Mouse (Mus musculus): ENCODE data around the gene Creb3l4. TPM values are rescaled to one million over a fixed set of nuclear protein-coding genes. Genes with fewer than 3 reads are reported as not detected.

Gene Creb3l4
- polyA plus RNA-seq, 1 experiment: 1.7 TPM

GRCm38 (mm10) chr3:90190859-90191510 is 52.3 kb downstream of the Creb3l4 start:
- no peak for DNase-seq (ENCODE audit: low spot score)

Other genes with a start within 250 kb of the Creb3l4 start
- 82.4 and 102 TPM in 2 replicates for gene Hax1, start 244.7 kb downstream of the Creb3l4 start, polyA plus RNA-seq (2012; rRNA removed)
- 85.5 and 91.1 TPM in 2 replicates for gene 4933434E20Rik, start 191.9 kb downstream of the Creb3l4 start, polyA plus RNA-seq (2012; rRNA removed)
- gene Ubap2l, start 190.9 kb downstream of the Creb3l4 start, polyA plus RNA-seq (2012; rRNA removed): 85.2 and 100 TPM in 2 replicates
- 198 and 201 TPM in 2 replicates for gene Tpm3, start 170.9 kb downstream of the Creb3l4 start, polyA plus RNA-seq (2012; rRNA removed)
- 0.55 and 0.80 TPM in 2 replicates for gene Nup210l, start 139.4 kb downstream of the Creb3l4 start, polyA plus RNA-seq (2012; rRNA removed)
- 4,684 and 6,324 TPM in 2 replicates for gene Rps27, start 29.9 kb downstream of the Creb3l4 start, polyA plus RNA-seq (2012; rRNA removed)
- gene Rab13, start 29.8 kb downstream of the Creb3l4 start, polyA plus RNA-seq (2012; rRNA removed): 18.7 and 21.4 TPM in 2 replicates
- gene Jtb, start 11.9 kb downstream of the Creb3l4 start, polyA plus RNA-seq (2012; rRNA removed): 64.2 and 81.2 TPM in 2 replicates
- gene Slc39a1, start 4.7 kb upstream of the Creb3l4 start, polyA plus RNA-seq (2012; rRNA removed): 55.0 and 79.5 TPM in 2 replicates
- gene Crtc2, start 10.7 kb upstream of the Creb3l4 start, polyA plus RNA-seq (2012; rRNA removed): 23.7 and 35.6 TPM in 2 replicates
- gene Dennd4b, start 21.7 kb upstream of the Creb3l4 start, polyA plus RNA-seq (2012; rRNA removed): 15.0 and 15.4 TPM in 2 replicates
- gene Gatad2b, start 49.7 kb upstream of the Creb3l4 start, polyA plus RNA-seq (2012; rRNA removed): 14.7 and 23.9 TPM in 2 replicates
- 9.2 and 11.0 TPM in 2 replicates for gene Slc27a3, start 146.4 kb upstream of the Creb3l4 start, polyA plus RNA-seq (2012; rRNA removed)
- gene Ints3, start 190.1 kb upstream of the Creb3l4 start, polyA plus RNA-seq (2012; rRNA removed): 24.8 and 26.4 TPM in 2 replicates
- gene Npr1, start 222.4 kb upstream of the Creb3l4 start, polyA plus RNA-seq (2012; rRNA removed): 25.3 and 26.4 TPM in 2 replicates
- gene Ilf2, start 232.6 kb upstream of the Creb3l4 start, polyA plus RNA-seq (2012; rRNA removed): 44.4 and 48.2 TPM in 2 replicates
- gene Snapin, start 247.5 kb upstream of the Creb3l4 start, polyA plus RNA-seq (2012; rRNA removed): 88.2 and 107 TPM in 2 replicates